Mouse (Mus musculus) MEL (cell line): Measurements from ENCODE around the gene Gm49486. TPM values are rescaled to one million over a fixed set of nuclear protein-coding genes. Genes with fewer than 3 reads are reported as not detected.

Experiments used
- DNase-seq: peaks from one replicate; pipeline ENCODE4 v3.0.0; 2011; ENCODE audit warnings: low read depth, low spot score
- H3K27ac ChIP-seq: 2 replicates; pipeline ENCODE4 v1.5.1; 2012; ENCODE audit warnings: low read depth, mild to moderate bottlenecking, control low read depth, low read length, moderate library complexity; ENCODE audit not compliant: control insufficient read depth
- H3K27me3 ChIP-seq, 2 experiments: fragments of 150-350 bp in 1 of 2; sonication (generic) in 1 of 2; 2 replicates each; pipeline ENCODE4 v1.6.1; 2012; ENCODE audit warnings: low read length in 2 of 2, mild to moderate bottlenecking in 2 of 2, improper control_type of control experiment in 1 of 2, moderate library complexity in 1 of 2; ENCODE audit not compliant: insufficient read depth in 2 of 2, control insufficient read depth in 1 of 2
- H3K36me3 ChIP-seq, 2 experiments: 2 replicates each; pipeline ENCODE4 v1.6.1; 2012 to 2014; ENCODE audit warnings: low read length in 2 of 2, improper control_type of control experiment in 1 of 2, inconsistent platforms in 1 of 2, mild to moderate bottlenecking in 1 of 2; ENCODE audit not compliant: insufficient read depth in 2 of 2, control insufficient read depth in 1 of 2
- H3K4me1 ChIP-seq, 2 experiments: fragments of 150-350 bp in 1 of 2; sonication (generic) in 1 of 2; 2 replicates each; pipeline ENCODE4 v1.6.1; 2012; ENCODE audit warnings: low read length in 2 of 2, improper control_type of control experiment in 1 of 2, mild to moderate bottlenecking in 1 of 2; ENCODE audit not compliant: insufficient read depth in 2 of 2, control insufficient read depth in 1 of 2
- H3K4me3 ChIP-seq, 2 experiments: fragments of 150-350 bp in 1 of 2; sonication (generic) in 1 of 2; 2 replicates each; pipeline ENCODE4 v1.5.1; 2012; ENCODE audit warnings: low read depth in 2 of 2, low read length in 2 of 2, mild to moderate bottlenecking in 2 of 2, moderate library complexity in 2 of 2, control low read depth in 1 of 2, improper control_type of control experiment in 1 of 2; ENCODE audit not compliant: control insufficient read depth in 1 of 2, insufficient read depth in 1 of 2
- H3K79me2 ChIP-seq: 2 replicates; pipeline ENCODE4 v1.6.1; 2012; ENCODE audit warnings: mild to moderate bottlenecking, low read length, moderate library complexity; ENCODE audit not compliant: control insufficient read depth, poor library complexity, insufficient read depth
- H3K9ac ChIP-seq: 2 replicates; pipeline ENCODE4 v1.6.1; 2012; ENCODE audit warnings: low read depth, mild to moderate bottlenecking, control low read depth, low read length, moderate library complexity; ENCODE audit not compliant: control insufficient read depth, poor library complexity, severe bottlenecking
- H3K9me3 ChIP-seq: fragments of 150-350 bp; sonication (generic); replicated peaks from 2 replicates; pipeline ENCODE4 v1.6.1; 2012; ENCODE audit warnings: mild to moderate bottlenecking, low read length, improper control_type of control experiment, moderate library complexity; ENCODE audit not compliant: insufficient read depth
- CHD1 ChIP-seq: IDR thresholded peaks from 2 replicates; pipeline ENCODE4 v1.6.1; 2012; ENCODE audit warnings: low read depth, mild to moderate bottlenecking, inconsistent platforms, low read length, improper control_type of control experiment
- CHD2 ChIP-seq: IDR thresholded peaks from 2 replicates; pipeline ENCODE4 v1.6.1; 2011; ENCODE audit warnings: low read length, improper control_type of control experiment
- E2F4 ChIP-seq: IDR thresholded peaks from 2 replicates; pipeline ENCODE4 v1.6.1; 2011; ENCODE audit warnings: low read depth, low read length, improper control_type of control experiment, borderline replicate concordance
- ELF1 ChIP-seq: IDR thresholded peaks from 2 replicates; pipeline ENCODE4 v1.6.1; 2014; ENCODE audit warnings: low read depth, mild to moderate bottlenecking, inconsistent platforms, low read length, improper control_type of control experiment, moderate library complexity
- EP300 ChIP-seq, 2 experiments: IDR thresholded peaks; 2 replicates each; pipeline ENCODE4 v1.6.1; 2011; ENCODE audit warnings: improper control_type of control experiment in 2 of 2, low read length in 2 of 2, low read depth in 1 of 2, mild to moderate bottlenecking in 1 of 2
- ETS1 ChIP-seq: IDR thresholded peaks from 2 replicates; pipeline ENCODE4 v1.6.1; 2012; ENCODE audit warnings: low read depth, mild to moderate bottlenecking, inconsistent platforms, low read length, improper control_type of control experiment, moderate library complexity
- HCFC1 ChIP-seq: IDR thresholded peaks from 2 replicates; pipeline ENCODE4 v1.6.1; 2012; ENCODE audit warnings: low read depth, mild to moderate bottlenecking, inconsistent platforms, low read length, improper control_type of control experiment, moderate library complexity
- MAX ChIP-seq: IDR thresholded peaks from 2 replicates; pipeline ENCODE4 v1.6.1; 2011; ENCODE audit warnings: low read length, improper control_type of control experiment
- MAZ ChIP-seq: IDR thresholded peaks from 2 replicates; pipeline ENCODE4 v1.6.1; 2012; ENCODE audit warnings: low read depth, mild to moderate bottlenecking, inconsistent platforms, low read length, improper control_type of control experiment
- MYB ChIP-seq: IDR thresholded peaks from 2 replicates; pipeline ENCODE4 v1.6.1; 2011; ENCODE audit warnings: mild to moderate bottlenecking, low read depth, low read length, improper control_type of control experiment
- MYC ChIP-seq: IDR thresholded peaks from 2 replicates; pipeline ENCODE4 v1.6.1; 2011; ENCODE audit warnings: low read depth, mild to moderate bottlenecking, low read length, improper control_type of control experiment, moderate library complexity
- NRF1 ChIP-seq: IDR thresholded peaks from 2 replicates; pipeline ENCODE4 v1.6.1; 2014; ENCODE audit warnings: low read depth, mild to moderate bottlenecking, inconsistent platforms, low read length, improper control_type of control experiment, moderate library complexity; ENCODE audit not compliant: poor library complexity, insufficient read depth, severe bottlenecking
- POLR2A ChIP-seq, 2 experiments: IDR thresholded peaks; 2 replicates each; pipeline ENCODE4 v1.6.1; 2011 to 2012; ENCODE audit warnings: low read length in 2 of 2, mild to moderate bottlenecking in 2 of 2, control low read depth in 1 of 2, improper control_type of control experiment in 1 of 2, low read depth in 1 of 2, moderate library complexity in 1 of 2; ENCODE audit not compliant: control insufficient read depth in 1 of 2, insufficient read depth in 1 of 2, poor library complexity in 1 of 2
- POLR2AphosphoS5 ChIP-seq: IDR thresholded peaks from 2 replicates; pipeline ENCODE4 v1.6.1; 2012; ENCODE audit warnings: low read depth, borderline replicate concordance, mild to moderate bottlenecking, inconsistent platforms, low read length, moderate library complexity, mixed read lengths
- RAD21 ChIP-seq: IDR thresholded peaks from 2 replicates; pipeline ENCODE4 v1.6.1; 2011; ENCODE audit warnings: mild to moderate bottlenecking, low read depth, low read length, improper control_type of control experiment
- SIN3A ChIP-seq: IDR thresholded peaks from 2 replicates; pipeline ENCODE4 v1.6.1; 2012; ENCODE audit warnings: low read length, improper control_type of control experiment, inconsistent platforms
- USF1 ChIP-seq: IDR thresholded peaks from 2 replicates; pipeline ENCODE4 v1.6.1; 2014; ENCODE audit warnings: low read depth, mild to moderate bottlenecking, inconsistent platforms, low read length, improper control_type of control experiment, moderate library complexity
- USF2 ChIP-seq, 2 experiments: IDR thresholded peaks; 2 replicates each; pipeline ENCODE4 v1.6.1; 2011 to 2012; ENCODE audit warnings: improper control_type of control experiment in 2 of 2, low read length in 2 of 2, borderline replicate concordance in 1 of 2, inconsistent platforms in 1 of 2, low read depth in 1 of 2, mild to moderate bottlenecking in 1 of 2; ENCODE audit not compliant: insufficient read depth in 1 of 2
- ZC3H11A ChIP-seq: IDR thresholded peaks from 2 replicates; pipeline ENCODE4 v1.6.1; 2012; ENCODE audit warnings: low read depth, mild to moderate bottlenecking, inconsistent platforms, low read length, improper control_type of control experiment
- ZKSCAN1 ChIP-seq: IDR thresholded peaks from 2 replicates; pipeline ENCODE4 v1.6.1; 2012; ENCODE audit warnings: low read depth, mild to moderate bottlenecking, inconsistent platforms, low read length, improper control_type of control experiment, moderate library complexity
- ZMIZ1 ChIP-seq: IDR thresholded peaks from 2 replicates; pipeline ENCODE4 v1.6.1; 2012; ENCODE audit warnings: low read depth, mild to moderate bottlenecking, inconsistent platforms, low read length, improper control_type of control experiment, moderate library complexity
- polyA plus RNA-seq, 2 experiments: library from polyadenylated mRNA; stranded (reverse) in 1 of 2; unstranded in 1 of 2; fragments of >175 nt in 1 of 2; fragments of >200 nt in 1 of 2; gene quantifications; 2 replicates each; pipeline versions ENCODE4 v1.2.1 to v1.2.4; 2012; ENCODE audit warnings: low replicate concordance in 2 of 2, low read depth in 1 of 2; ENCODE audit not compliant: insufficient read length in 2 of 2, insufficient read depth in 1 of 2, missing spikeins in 1 of 2
- total RNA-seq: library from RNA; depleted of rRNA; stranded (reverse); fragments of 300-350 nt; gene quantifications from 2 replicates; pipeline ENCODE4 v1.2.3, GENCODE M21; 2012

Gm49486 gene
- total and polyA plus RNA-seq, 3 experiments: 0.12 to 0.46 TPM; not detected in 1

DNA sequence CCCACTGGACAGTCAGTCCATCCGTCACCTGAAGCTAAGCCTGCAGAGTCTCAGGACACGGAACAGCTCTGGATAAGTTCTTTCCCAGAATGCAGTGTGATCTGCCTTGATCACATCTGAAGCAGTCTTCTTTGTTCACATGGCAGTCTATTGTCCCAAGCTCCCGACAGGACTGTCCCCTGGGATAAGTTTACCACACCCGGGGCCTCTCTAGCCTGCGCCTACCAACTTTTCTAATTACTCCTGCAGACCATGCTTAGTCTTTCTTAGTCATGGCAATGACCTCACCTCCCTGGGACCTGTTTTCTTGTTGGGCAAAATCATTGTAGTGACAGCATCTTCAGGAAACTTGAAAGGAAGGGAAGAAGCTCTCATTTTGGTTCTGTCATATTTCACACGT, 8.8 kb downstream of the Gm49486 start:
- TF ChIP-seq CHD1 (no peak), POLR2AphosphoS5 (no peak), MYB (no peak), MAX (no peak), ZMIZ1 (no peak), MYC (no peak), ZC3H11A (no peak), MAZ (no peak), USF1 (no peak), EP300 (IDR thresholded peaks at IDR 0.05; ENCODE audit: low read depth in 1 of 2, low read length in 2 of 2) (no peak), USF2 (IDR thresholded peaks at IDR 0.05; ENCODE audit: borderline replicate concordance in 1 of 2, insufficient read depth in 1 of 2, low read depth in 1 of 2, low read length in 2 of 2) (no peak)
- Histone ChIP-seq H3K4me1 (no peaks in the 10 kb centered on the region), H3K79me2 (no peaks in the 10 kb centered on the region), H3K27ac (no peak overlapping the region), H3K9me3 (no peaks in the 10 kb centered on the region), H3K36me3 (peaks cover 0 to 3% of the 10 kb centered on the region in 2 experiments; a peak in 1 of 4 replicates), H3K9ac (no peak overlapping the region), H3K4me3 (no peak overlapping the region), H3K27me3 (no peaks in the 10 kb centered on the region)
- no peak for DNase-seq

GRCm38 (mm10) chr15:79242574-79243233, 13.5 kb downstream of the Gm49486 start:
- Histone ChIP-seq H3K4me1 (no peaks in the 10 kb centered on the region), H3K79me2 (no peaks in the 10 kb centered on the region), H3K9ac (no peak overlapping the region), H3K27ac (no peak overlapping the region), H3K4me3 (no peak overlapping the region), H3K9me3 (no peaks in the 10 kb centered on the region), H3K36me3 (peaks cover 0 to 2% of the 10 kb centered on the region in 2 experiments; a peak in 1 of 4 replicates), H3K27me3 (no peaks in the 10 kb centered on the region)
- DNase-seq: no peak
- no peak for TF ChIP-seq SIN3A

DNA sequence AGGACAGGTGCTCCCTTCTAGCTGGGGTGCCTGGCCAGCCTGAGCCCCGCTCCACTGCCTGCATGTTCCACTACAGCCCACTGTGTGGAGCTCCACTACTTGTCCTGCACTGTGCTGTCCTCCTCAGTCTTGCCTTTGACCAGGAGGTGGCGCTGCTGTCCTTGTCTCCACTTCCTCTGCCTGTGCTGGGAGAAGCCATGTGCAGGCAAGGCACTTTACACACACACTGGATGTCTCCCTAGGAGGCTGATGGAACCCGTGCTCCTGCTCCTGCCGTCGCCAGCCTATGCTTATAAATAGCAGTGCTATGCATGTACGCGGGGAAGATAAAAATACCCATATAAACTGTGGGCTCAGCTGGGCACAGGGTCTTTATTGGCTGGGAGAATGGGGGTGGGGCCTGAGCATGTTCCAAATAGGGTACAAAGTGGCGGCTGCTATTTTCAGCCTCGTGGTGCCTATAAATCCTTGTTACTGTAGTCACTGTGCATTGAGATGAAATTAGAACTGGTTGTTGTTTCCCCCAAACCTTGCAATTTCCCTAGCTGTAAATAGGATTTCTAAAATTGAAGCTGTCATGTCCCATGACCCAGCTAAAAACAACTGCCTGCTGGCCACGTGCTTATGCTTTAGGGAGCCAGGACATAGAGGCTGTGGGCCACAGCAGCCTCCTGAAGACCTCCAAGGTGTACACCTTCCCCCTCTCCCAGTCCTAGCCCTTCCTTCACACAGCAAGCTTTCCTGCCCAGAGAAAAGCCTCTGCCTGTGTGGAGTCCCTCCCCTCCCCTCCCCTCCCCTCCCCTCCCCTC, 14.2 kb downstream of the Gm49486 start:
- Histone ChIP-seq H3K27me3 (no peaks in the 10 kb centered on the region), H3K4me3 (no peak overlapping the region), H3K9me3 (no peaks in the 10 kb centered on the region), H3K36me3 (peaks cover 0 to 2% of the 10 kb centered on the region in 2 experiments; a peak in 1 of 4 replicates), H3K4me1 (no peaks in the 10 kb centered on the region), H3K27ac (no peak overlapping the region), H3K79me2 (no peaks in the 10 kb centered on the region), H3K9ac (no peak overlapping the region)
- peak; percentile 95 for DNase-seq
- TF ChIP-seq POLR2AphosphoS5: no peak
- TF ChIP-seq CHD2: no peak
- TF ChIP-seq NRF1: no peak
- no peak for TF ChIP-seq E2F4
- TF ChIP-seq ETS1: no peak
- no peak for TF ChIP-seq ZMIZ1
- peak; percentile 50 for TF ChIP-seq HCFC1
- no peak for TF ChIP-seq ZKSCAN1
- no peak for TF ChIP-seq USF1
- peak; percentile 46; the same call in 1 of the 2 replicates for TF ChIP-seq ELF1
- no peak for TF ChIP-seq USF2 (IDR thresholded peaks at IDR 0.05; ENCODE audit: borderline replicate concordance in 1 of 2, insufficient read depth in 1 of 2, low read depth in 1 of 2, low read length in 2 of 2)
- peak in 1 of 2 experiments; percentile 32; a peak in 1 of 4 replicates for TF ChIP-seq POLR2A (IDR thresholded peaks at IDR 0.05; ENCODE audit: control insufficient read depth in 1 of 2, insufficient read depth in 1 of 2, low read depth in 1 of 2, low read length in 2 of 2, poor library complexity in 1 of 2)
- no peak for TF ChIP-seq MYB
- TF ChIP-seq MAX: peak; percentile 73
- TF ChIP-seq MAZ: 0 out of 2 replicates have a peak, but pooled peaks have one; percentile 46
- peak; percentile 89 for TF ChIP-seq RAD21
- TF ChIP-seq CHD1: no peak
